Comparison of ENCODE assay signal across 10 mouse cellular contexts in the genomic region with DNA sequence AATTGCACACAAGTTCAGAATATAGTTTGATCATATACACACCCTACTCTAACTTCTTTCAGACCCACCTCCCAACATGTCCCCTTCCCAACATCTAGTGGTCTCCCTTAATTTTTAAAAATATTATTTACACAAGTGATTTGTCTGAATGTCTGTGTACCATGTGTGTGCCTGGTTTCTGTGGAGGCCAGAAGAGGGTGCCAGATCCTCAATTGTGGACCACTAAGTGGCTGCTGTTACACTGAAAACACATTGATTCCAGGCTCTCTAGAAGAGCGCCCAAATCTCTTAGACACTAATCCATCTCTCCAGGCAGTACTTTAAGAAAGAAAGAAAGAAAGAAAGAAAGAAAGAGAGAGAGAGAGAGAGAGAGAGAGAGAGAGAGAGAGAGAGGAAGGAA. TPM values are rescaled to one million over a fixed set of nuclear protein-coding genes. Genes with fewer than 3 reads are reported as not detected.
DNase-seq lines count a peak whose midpoint lies in the region; ATAC-seq and TF ChIP-seq lines count a peak whose summit lies in the region.
"Had no signal": no experiment of that assay in that cellular context is flagged by ENCODE, and none has a peak within 500 bp of the region (broad histone marks: within the 10 kb centered on the region; RNA-seq: fewer than 3 reads in every experiment).

No protein-coding gene starts in this region.

- no peaks in the 10 kb centered on the region for H3K79me2 ChIP-seq in MEL (ENCODE audit: control insufficient read depth, insufficient read depth, low read length, poor library complexity)

- no peak overlapping the region for H3K4me2 ChIP-seq in lung, embryonic 14.5 days
- H3K4me2 ChIP-seq: liver, embryonic 13.5 days had no signal

- no peaks in the 10 kb centered on the region for H3K4me1 ChIP-seq in lung, embryonic 14.5 days (ENCODE audit: insufficient read depth)
- no peaks in the 10 kb centered on the region for H3K4me1 ChIP-seq in MEL (ENCODE audit: control insufficient read depth in 1 of 2, insufficient read depth in 2 of 2, low read length in 2 of 2)
- H3K4me1 ChIP-seq: liver, embryonic 13.5 days had no signal

- H3K9me3 ChIP-seq in lung, embryonic 14.5 days (ENCODE audit: low read depth, low read length): no peaks in the 10 kb centered on the region
- H3K9me3 ChIP-seq in MEL (replicated peaks; ENCODE audit: insufficient read depth, low read length): no peaks in the 10 kb centered on the region
- H3K9me3 ChIP-seq: liver, embryonic 13.5 days had no signal

- 63% methylated on average over 1 of the region's 1 CpGs for WGBS in lung, embryonic 14.5 days

- TF ChIP-seq RAD21 in MEL (IDR thresholded peaks at IDR 0.05; ENCODE audit: low read depth, low read length): peak; percentile 75

- TF ChIP-seq POLR2A in MEL (IDR thresholded peaks at IDR 0.05; ENCODE audit: control insufficient read depth in 1 of 2, insufficient read depth in 1 of 2, low read depth in 1 of 2, low read length in 2 of 2, poor library complexity in 1 of 2): no peak

- H3K9ac ChIP-seq in lung, embryonic 14.5 days: no peak overlapping the region
- H3K9ac ChIP-seq in MEL (ENCODE audit: control insufficient read depth, low read depth, low read length, poor library complexity, severe bottlenecking): no peak overlapping the region
- H3K9ac ChIP-seq: liver, embryonic 13.5 days had no signal

- peak; percentile 51 for TF ChIP-seq CTCF in gastrocnemius, adult 2 months (IDR thresholded peaks at IDR 0.05)
- TF ChIP-seq CTCF in lung, embryonic 14.5 days (IDR thresholded peaks at IDR 0.05; ENCODE audit: low read depth): peak; percentile 46
- TF ChIP-seq CTCF in MEL (IDR thresholded peaks at IDR 0.05 in 2 of 3, conservative IDR thresholded peaks at IDR 0.05 in 1 of 3; ENCODE audit: control insufficient read depth in 1 of 3, insufficient read depth in 1 of 3, low read depth in 2 of 3, low read length in 3 of 3, poor library complexity in 1 of 3, severe bottlenecking in 1 of 3): peak; percentile 12 to 67 (median 48); a peak in 4 of 6 replicates

- intact Hi-C loops in gastrocnemius, adult 2 months (cut with DNase I): loop anchor here (5.0 kb wide), 1 partner anchor 118 kb away; no protein-coding TSS in a partner anchor
- intact Hi-C loops in gastrocnemius, postnatal 36 days (cut with DNase I): no loop called here

- TF ChIP-seq EP300 in MEL (IDR thresholded peaks at IDR 0.05; ENCODE audit: low read depth in 1 of 2, low read length in 2 of 2): no peak

- H3K27ac ChIP-seq in gastrocnemius, adult 2 months: no peak overlapping the region
- H3K27ac ChIP-seq in lung, embryonic 14.5 days (ENCODE audit: low read depth): no peak overlapping the region
- H3K27ac ChIP-seq in MEL (ENCODE audit: control insufficient read depth, low read depth, low read length): no peak overlapping the region
- H3K27ac ChIP-seq: liver, embryonic 13.5 days had no signal

- DNase-seq in gastrocnemius, adult 2 months: no peak
- no peak for DNase-seq in gastrocnemius, postnatal 36 days
- DNase-seq in lung, embryonic 14.5 days: peak; percentile 43
- no peak for DNase-seq in lung, postnatal 14 days
- DNase-seq in MEL (ENCODE audit: low read depth, low spot score): peak; percentile 46
- peak; percentile 21 for DNase-seq in retina, postnatal 1 day
- no peak for DNase-seq in frontal cortex, postnatal 10 days (ENCODE audit: low spot score in 2 of 2)
- DNase-seq in lung, postnatal 25 days (ENCODE audit: low spot score): no peak
- DNase-seq: heart, adult 11 months; liver, embryonic 13.5 days had no signal

- ATAC-seq in lung, embryonic 14.5 days (ENCODE audit: insufficient read depth): no peak

- no peak overlapping the region for H3K4me3 ChIP-seq in gastrocnemius, adult 2 months
- no peak overlapping the region for H3K4me3 ChIP-seq in lung, embryonic 14.5 days (ENCODE audit: low read depth, low read length)
- H3K4me3 ChIP-seq in MEL (ENCODE audit: control insufficient read depth in 1 of 2, insufficient read depth in 1 of 2, low read depth in 2 of 2, low read length in 2 of 2): no peak overlapping the region
- H3K4me3 ChIP-seq: liver, embryonic 13.5 days had no signal

- no peaks in the 10 kb centered on the region for H3K36me3 ChIP-seq in lung, embryonic 14.5 days (ENCODE audit: insufficient read depth)
- H3K36me3 ChIP-seq in MEL (ENCODE audit: control insufficient read depth in 1 of 2, insufficient read depth in 2 of 2, low read length in 2 of 2): no peaks in the 10 kb centered on the region
- H3K36me3 ChIP-seq: liver, embryonic 13.5 days had no signal

- H3K27me3 ChIP-seq in lung, embryonic 14.5 days (ENCODE audit: insufficient read depth, low read length): no peaks in the 10 kb centered on the region
- H3K27me3 ChIP-seq in MEL (ENCODE audit: control insufficient read depth in 1 of 2, insufficient read depth in 2 of 2, low read length in 2 of 2): no peaks in the 10 kb centered on the region
- H3K27me3 ChIP-seq: liver, embryonic 13.5 days had no signal

TF ChIP-seq in MEL, 35 proteins besides CTCF, POLR2A, EP300 and RAD21:
- peak; percentile 84 for TF ChIP-seq SMC3 (IDR thresholded peaks at IDR 0.05; ENCODE audit: low read depth, low read length)
- TF ChIP-seq RCOR1 (IDR thresholded peaks at IDR 0.05; ENCODE audit: low read depth, low read length): no peak
- peak; percentile 81 for TF ChIP-seq ZC3H11A (IDR thresholded peaks at IDR 0.05; ENCODE audit: low read depth, low read length)

RNA-seq across cellular contexts. Expression of a gene that starts 8.9 kb away (rescaled TPM):
- 1 to 10 TPM; 2.3 to 4.7 TPM for total RNA-seq in gastrocnemius, adult 2 months (2021)
- total RNA-seq in gastrocnemius, postnatal 36 days (2021): 1 to 10 TPM; 2.9 to 3.1 TPM
- polyA plus RNA-seq in lung, embryonic 14.5 days (2014; fragmentation: Nextera tagmentation; extraction: Ambion mirVana): 10.4 and 12.2 TPM in 2 replicates
- total RNA-seq in MEL (2012; rRNA removed): 9.1 and 11.1 TPM in 2 replicates
- polyA plus RNA-seq in MEL (2012; ENCODE audit: insufficient read depth in 1 of 2, insufficient read length in 2 of 2, low read depth in 1 of 2, low replicate concordance in 2 of 2, missing spikeins in 1 of 2): 1 to 10 TPM in 1 of 2 experiments, not detected in 1; 8.8 TPM

Comparison
In these comparisons a context has a peak if more than half of its experiments do, and no peak if none do; other contexts are left out.
1. DNase-seq: peak in lung, embryonic 14.5 days (single experiment), MEL (single experiment) and retina, postnatal 1 day (single experiment); none in gastrocnemius, adult 2 months (single experiment), gastrocnemius, postnatal 36 days (0 of 2), lung, postnatal 14 days (single experiment), frontal cortex, postnatal 10 days (0 of 2) and lung, postnatal 25 days (single experiment).
2. Peak in every context shown above with its lines, with median percentiles within 50 percentile points of each other: CTCF ChIP-seq.